Mouse (Mus musculus) cortical plate, adult 2 months (tissue): Measurements from ENCODE around the gene Cry2.

Experiments used
- CTCF ChIP-seq: fragments of 200-500 bp; IDR thresholded peaks from 2 replicates; pipeline ENCODE4 v1.5.1; 2011; ENCODE audit warnings: mild to moderate bottlenecking, control low read depth, low read length; ENCODE audit not compliant: insufficient read depth; ENCODE audit errors: extremely low read depth
- POLR2A ChIP-seq: fragments of 200-500 bp; IDR thresholded peaks from 2 replicates; pipeline ENCODE4 v1.6.1; 2011; ENCODE audit warnings: mild to moderate bottlenecking, low read length, control low read depth; ENCODE audit not compliant: insufficient read depth; ENCODE audit errors: extremely low read depth

GRCm38 (mm10) chr2:92374514-92374913 is 59.3 kb downstream of the Cry2 start, which contains the start of the genes Pex16 and Large2:
- TF ChIP-seq CTCF (no peak), POLR2A (peak; percentile 73)
